ENCODE assay signal across 8 mouse cellular contexts in genomic region chr6:118196751-118197439, GRCm38 (mm10). TPM values are rescaled to one million over a fixed set of nuclear protein-coding genes. Genes with fewer than 3 reads are reported as not detected.
DNase-seq lines count a peak whose midpoint lies in the region; ATAC-seq and TF ChIP-seq lines count a peak whose summit lies in the region.

No protein-coding gene starts in this region.

- peaks cover 13% of the 10 kb centered on the region; the same call in 1 of the 2 replicates for H3K4me1 ChIP-seq in forebrain, embryonic 16.5 days (replicated peaks; ENCODE audit: control insufficient read depth, insufficient read depth, low read length)
- peaks cover 24% of the 10 kb centered on the region for H3K4me1 ChIP-seq in hindbrain, embryonic 10.5 days (replicated peaks)
- peaks cover 24% of the 10 kb centered on the region for H3K4me1 ChIP-seq in limb, embryonic 15.5 days
- H3K4me1 ChIP-seq in midbrain, embryonic 14.5 days (ENCODE audit: control insufficient read depth, insufficient read depth, low read length), result no peaks in the 10 kb centered on the region

- peak overlapping the region; percentile 98 for H3K4me2 ChIP-seq in forebrain, embryonic 16.5 days (ENCODE audit: low read length)
- H3K4me2 ChIP-seq in limb, embryonic 15.5 days, result peak overlapping the region; percentile 98
- H3K4me2 ChIP-seq in midbrain, embryonic 14.5 days (ENCODE audit: low read length), result peak overlapping the region; percentile 98

- TF ChIP-seq CTCF in layer of hippocampus, adult 2 months (conservative IDR thresholded peaks at IDR 0.05), result no peak

- ATAC-seq in forebrain, embryonic 16.5 days, result peak; percentile 74
- ATAC-seq in limb, embryonic 15.5 days (ENCODE audit: insufficient number of reproducible peaks, low FRiP score, low TSS enrichment, low read depth), result peak; percentile 27; the same call in 1 of the 2 replicates
- ATAC-seq in midbrain, embryonic 14.5 days (ENCODE audit: low FRiP score, low TSS enrichment), result peak; percentile 62

- no peaks in the 10 kb centered on the region for H3K36me3 ChIP-seq in forebrain, embryonic 16.5 days (ENCODE audit: control insufficient read depth, insufficient read depth)
- H3K36me3 ChIP-seq in hindbrain, embryonic 10.5 days, result no peaks in the 10 kb centered on the region
- H3K36me3 ChIP-seq in limb, embryonic 15.5 days, result no peaks in the 10 kb centered on the region
- no peaks in the 10 kb centered on the region for H3K36me3 ChIP-seq in midbrain, embryonic 14.5 days (ENCODE audit: control insufficient read depth, insufficient read depth, low read length)

- H3K9ac ChIP-seq in forebrain, embryonic 16.5 days (replicated peaks; ENCODE audit: low read depth, low read length), result peak overlapping the region; percentile 52
- H3K9ac ChIP-seq in limb, embryonic 15.5 days, result 0 out of 2 replicates have a peak overlapping the region, but pooled peaks have one; percentile 20
- peak overlapping the region; percentile 61 for H3K9ac ChIP-seq in midbrain, embryonic 14.5 days (replicated peaks; ENCODE audit: low read length)

- H3K27me3 ChIP-seq in forebrain, embryonic 16.5 days (replicated peaks; ENCODE audit: control insufficient read depth, insufficient read depth, low read length), result peaks cover 39% of the 10 kb centered on the region
- H3K27me3 ChIP-seq in hindbrain, embryonic 10.5 days (ENCODE audit: insufficient read depth, poor library complexity, severe bottlenecking), result peaks cover 85% of the 10 kb centered on the region
- H3K27me3 ChIP-seq in limb, embryonic 15.5 days, result peaks cover 80% of the 10 kb centered on the region
- peaks cover 41% of the 10 kb centered on the region for H3K27me3 ChIP-seq in midbrain, embryonic 14.5 days (ENCODE audit: control insufficient read depth, insufficient read depth, low read length)

- peak in 1 of 2 experiments; percentile 15 for DNase-seq in layer of hippocampus, adult 2 months (ENCODE audit: low spot score in 2 of 2)
- DNase-seq in layer of hippocampus, adult 9-11 months, result no peak
- DNase-seq in cerebellum, adult 18-20 months, result peak; percentile 49 to 61
- peak; percentile 60 for DNase-seq in hindbrain, embryonic 10.5 days (ENCODE audit: low spot score)
- DNase-seq in midbrain, embryonic 14.5 days, result peak; percentile 70
- peak; percentile 24 for DNase-seq in yolk sac, embryonic 10.5 days (ENCODE audit: low spot score)

- no peaks in the 10 kb centered on the region for H3K9me3 ChIP-seq in forebrain, embryonic 16.5 days (ENCODE audit: control insufficient read depth, low read length)
- no peaks in the 10 kb centered on the region for H3K9me3 ChIP-seq in hindbrain, embryonic 10.5 days
- H3K9me3 ChIP-seq in limb, embryonic 15.5 days, result no peaks in the 10 kb centered on the region
- no peaks in the 10 kb centered on the region for H3K9me3 ChIP-seq in midbrain, embryonic 14.5 days (ENCODE audit: control insufficient read depth, low read length)

- H3K4me3 ChIP-seq in layer of hippocampus, adult 2 months, result peak overlapping the region; percentile 62
- H3K4me3 ChIP-seq in forebrain, embryonic 16.5 days (replicated peaks; ENCODE audit: low read length), result peak overlapping the region; percentile 68
- H3K4me3 ChIP-seq in hindbrain, embryonic 10.5 days, result peak overlapping the region; percentile 82
- H3K4me3 ChIP-seq in limb, embryonic 15.5 days, result peak overlapping the region; percentile 58
- H3K4me3 ChIP-seq in midbrain, embryonic 14.5 days (replicated peaks; ENCODE audit: low read depth, low read length), result peak overlapping the region; percentile 63

- WGBS in forebrain, embryonic 16.5 days, result 0% methylated on average over 74 of the region's 84 CpGs
- under 1% methylated on average over 84 of the region's 84 CpGs for WGBS in hindbrain, embryonic 10.5 days
- WGBS in limb, embryonic 15.5 days, result under 1% methylated on average over 83 of the region's 84 CpGs
- WGBS in midbrain, embryonic 14.5 days, result under 1% methylated on average over 83 of the region's 84 CpGs

- no peak overlapping the region for H3K27ac ChIP-seq in layer of hippocampus, adult 2 months
- H3K27ac ChIP-seq in forebrain, embryonic 16.5 days (ENCODE audit: low read length), result no peak overlapping the region
- peak overlapping the region; percentile 67 for H3K27ac ChIP-seq in hindbrain, embryonic 10.5 days
- no peak overlapping the region for H3K27ac ChIP-seq in limb, embryonic 15.5 days
- no peak overlapping the region for H3K27ac ChIP-seq in midbrain, embryonic 14.5 days (replicated peaks; ENCODE audit: low read depth, low read length)

RNA-seq across cellular contexts. Expression of gene Ret, which starts 0.6 kb away (rescaled TPM):
- 1 to 10 TPM; 2.6 to 3.1 TPM for total RNA-seq in layer of hippocampus, adult 2 months (2021)
- 1.4 and 1.9 TPM in 2 replicates for polyA plus RNA-seq in forebrain, embryonic 16.5 days (2015; fragmentation: Nextera tagmentation; extraction: Ambion mirVana)
- 5.2 and 5.7 TPM in 2 replicates for polyA plus RNA-seq in hindbrain, embryonic 10.5 days (2016; fragmentation: Nextera tagmentation; extraction: Ambion mirVana)
- 0.66 and 0.73 TPM in 2 replicates for polyA plus RNA-seq in limb, embryonic 15.5 days (2015; fragmentation: Nextera tagmentation; extraction: Ambion mirVana)
- 4.5 and 4.6 TPM in 2 replicates for polyA plus RNA-seq in midbrain, embryonic 14.5 days (2014; fragmentation: Nextera tagmentation; extraction: Ambion mirVana)

RNA-seq across cellular contexts. Expression of gene Csgalnact2, which starts 58.0 kb away (rescaled TPM):
- total RNA-seq in layer of hippocampus, adult 2 months (2021), result 10 to 100 TPM in 1 of 2 experiments, 1 to 10 TPM in 1; 9.7 to 10.5 TPM
- polyA plus RNA-seq in forebrain, embryonic 16.5 days (2015; fragmentation: Nextera tagmentation; extraction: Ambion mirVana), result 11.2 and 12.5 TPM in 2 replicates
- polyA plus RNA-seq in hindbrain, embryonic 10.5 days (2016; fragmentation: Nextera tagmentation; extraction: Ambion mirVana), result 5.3 TPM in 2 replicates
- polyA plus RNA-seq in limb, embryonic 15.5 days (2015; fragmentation: Nextera tagmentation; extraction: Ambion mirVana), result 19.3 and 19.9 TPM in 2 replicates
- 9.0 and 12.0 TPM in 2 replicates for polyA plus RNA-seq in midbrain, embryonic 14.5 days (2014; fragmentation: Nextera tagmentation; extraction: Ambion mirVana)
